Mouse (Mus musculus) spleen, adult 2 months (tissue): ENCODE data around the gene Tmed1.

ENCODE experiments used
- CTCF ChIP-seq: fragments of 200-500 bp; IDR thresholded peaks from 2 replicates; pipeline ENCODE4 v1.5.1; 2011; ENCODE audit warnings: mild to moderate bottlenecking, inconsistent platforms; ENCODE audit not compliant: insufficient read depth, insufficient read length, insufficient replicate concordance; ENCODE audit errors: extremely low read depth
- POLR2A ChIP-seq: fragments of 200-500 bp; IDR thresholded peaks from 2 replicates; pipeline ENCODE4 v1.6.1; 2011; ENCODE audit warnings: low read depth, low read length, inconsistent platforms

GRCm38 (mm10) chr9:21525142-21525936, 15.3 kb upstream of the Tmed1 start:
- no peak for TF ChIP-seq POLR2A
- no peak for TF ChIP-seq CTCF
